Mouse (Mus musculus): Measurements from ENCODE around the gene Slc25a39.
"Not testable (repeated sequence)": the region's sequence is repeated elsewhere in the genome, so short reads cannot be mapped to it uniquely, and the experiment has no call there.

Gene Slc25a39

DNA sequence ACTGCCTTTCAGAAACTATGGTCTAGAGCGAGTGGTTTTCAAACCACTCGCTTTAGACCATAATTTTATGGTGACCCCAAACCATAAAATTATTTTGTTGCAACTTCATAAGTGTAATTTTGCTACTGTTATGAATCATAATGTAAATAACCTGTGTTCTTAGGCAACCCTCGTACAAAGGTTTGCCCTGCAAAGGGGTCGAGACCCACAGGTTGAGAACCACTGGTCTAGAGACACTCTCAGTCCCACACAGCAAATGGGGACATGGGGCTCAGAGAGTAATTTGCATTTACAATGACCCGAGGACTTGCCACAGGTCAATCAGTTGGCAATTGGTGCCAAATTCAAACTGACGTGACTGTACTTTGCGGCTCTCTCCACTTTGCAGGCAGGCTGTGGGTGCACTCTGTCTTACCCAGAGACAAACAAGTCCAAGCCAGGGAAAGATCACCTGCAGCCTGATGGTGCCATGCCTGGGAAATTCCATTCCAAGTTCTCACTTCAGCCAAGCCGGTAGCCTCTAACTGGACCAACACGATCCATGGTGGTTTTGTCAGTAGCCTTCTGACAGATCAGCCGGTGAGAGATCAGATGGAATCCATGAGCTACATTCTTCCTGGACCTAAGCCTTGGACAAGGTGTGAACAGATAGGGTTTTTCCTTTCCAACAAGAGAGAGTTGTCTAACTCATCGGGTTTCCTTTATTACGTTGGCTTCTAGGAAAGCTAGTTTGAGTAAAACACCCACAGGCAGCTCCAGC, 35.6 kb downstream of the Slc25a39 start:
- no peak for DNase-seq (ENCODE audit: low read depth, low spot score)

DNA sequence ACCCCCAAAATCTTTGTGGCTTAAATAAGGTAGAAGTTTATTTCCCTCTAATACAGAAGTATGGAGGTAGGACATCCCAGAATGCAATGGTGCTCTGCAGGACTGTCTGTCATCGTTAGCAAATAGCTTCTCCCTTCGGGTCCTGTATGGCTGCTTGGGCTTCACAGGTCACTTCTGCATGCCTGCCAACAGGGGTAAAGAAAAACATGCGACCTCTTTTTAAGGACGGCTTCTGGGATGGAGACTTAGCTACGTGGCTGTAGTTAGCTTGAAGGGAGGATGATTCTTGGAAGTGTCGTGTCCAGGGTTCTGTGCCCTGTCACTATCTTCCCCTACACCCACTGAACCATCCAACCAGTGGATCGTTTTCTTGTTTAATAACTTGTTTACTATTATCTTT, 37.5 kb downstream of the Slc25a39 start:
- no peak for DNase-seq (ENCODE audit: low read depth, low spot score)

DNA sequence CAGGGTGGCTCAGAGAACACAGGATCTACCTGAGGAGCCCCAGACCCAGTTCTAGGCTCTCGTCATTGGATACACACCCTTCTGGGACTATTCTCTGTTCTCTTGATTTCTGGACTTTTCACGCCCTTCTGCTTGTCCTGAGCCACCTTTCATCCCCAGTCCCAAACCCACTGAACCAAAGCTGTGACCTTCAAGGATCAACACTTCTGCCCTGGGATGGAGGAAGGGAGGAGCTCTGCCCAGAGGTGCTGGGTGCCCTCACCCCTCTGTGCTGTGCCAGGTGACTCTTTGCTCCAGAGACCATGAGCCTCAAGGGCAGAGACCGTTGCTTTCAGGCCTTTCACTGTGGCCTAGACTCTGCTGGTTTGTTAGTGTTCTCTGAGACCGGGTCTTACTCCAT, 38.5 kb downstream of the Slc25a39 start:
- no peak for DNase-seq (ENCODE audit: low read depth, low spot score)

DNA sequence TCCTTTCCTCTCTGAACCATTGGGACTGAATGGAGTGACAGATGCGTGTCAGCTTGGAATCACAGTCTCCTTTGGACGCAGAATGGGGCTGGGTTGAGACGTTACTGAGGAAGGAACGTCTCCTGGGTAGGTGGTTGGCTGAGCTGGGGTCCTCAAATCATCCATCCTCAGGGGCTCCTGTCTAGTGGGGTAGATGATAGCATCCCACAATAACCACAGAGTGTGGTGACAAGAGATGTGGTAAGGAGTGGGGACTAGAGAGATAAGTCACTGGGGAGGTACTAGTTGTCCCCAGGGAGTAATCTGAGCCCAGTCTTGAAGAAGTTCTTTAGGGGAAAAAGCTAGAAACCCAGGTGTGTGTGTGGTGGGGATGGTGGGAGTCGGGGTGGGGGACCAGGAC, 39.4 kb downstream of the Slc25a39 start:
- no peak for DNase-seq (ENCODE audit: low read depth, low spot score)

DNA sequence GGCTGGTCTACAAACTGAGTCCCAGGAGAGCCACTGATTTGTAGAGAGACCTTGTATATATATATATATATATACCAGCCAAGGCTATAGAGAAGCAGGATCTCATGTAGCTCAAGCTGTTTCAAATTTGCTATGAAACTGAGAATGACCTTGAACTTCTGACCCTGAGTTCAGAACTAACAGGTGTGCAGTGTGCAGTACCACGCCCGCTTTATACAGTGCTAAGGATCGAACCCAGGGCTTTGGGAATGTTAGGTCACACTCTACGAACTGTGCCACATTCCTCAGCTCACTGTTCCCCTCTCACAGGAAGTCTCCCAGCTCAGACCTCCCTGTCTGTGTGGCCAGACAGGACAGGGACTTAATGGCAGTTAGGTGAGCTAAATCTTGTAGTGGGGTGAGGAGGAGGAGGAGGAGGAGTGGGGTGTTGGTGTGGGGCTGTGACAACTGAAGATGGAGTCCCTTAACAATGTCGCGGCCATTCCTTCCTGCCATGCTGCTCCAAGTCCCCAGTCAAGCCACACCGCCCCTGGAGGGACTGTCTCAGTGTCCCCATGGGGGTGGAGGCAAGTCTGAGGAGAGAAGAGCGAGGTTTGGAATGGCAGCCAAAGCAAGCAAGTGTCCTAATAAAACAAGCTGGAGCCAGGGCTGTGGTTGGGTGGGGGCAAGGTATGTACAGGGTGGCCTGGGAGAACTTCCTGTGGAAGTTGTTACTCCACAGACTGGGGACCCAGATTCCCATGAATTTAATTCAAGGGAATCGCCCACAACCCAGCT, 40.1 kb downstream of the Slc25a39 start:
- no peak for DNase-seq (ENCODE audit: low read depth, low spot score)

DNA sequence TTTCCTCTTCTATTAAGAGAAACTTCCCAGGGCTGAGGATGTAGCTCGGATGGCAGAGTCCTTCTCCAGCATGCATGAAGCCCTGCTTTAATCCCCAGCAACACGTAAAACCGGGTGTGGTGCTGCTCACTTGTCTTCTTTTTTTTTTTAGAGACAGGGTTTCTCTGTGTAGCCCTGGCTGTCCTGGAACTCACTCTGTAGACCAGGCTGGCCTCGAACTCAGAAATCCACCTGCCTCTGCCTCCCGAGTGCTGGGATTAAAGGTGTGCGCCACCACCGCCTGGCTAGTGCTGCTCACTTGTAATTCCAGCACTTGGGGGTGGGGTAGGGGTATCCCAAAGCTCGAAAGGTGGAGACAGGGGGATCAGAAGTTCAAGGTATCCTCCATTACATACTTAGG, 41.6 kb downstream of the Slc25a39 start, which contains the start of gene Slc4a1:
TSS of gene Slc4a1 (minus strand) at position 101 of the 400 bp plus-strand sequence.
- DNase-seq (ENCODE audit: low read depth, low spot score) = not testable (repeated sequence)

DNA sequence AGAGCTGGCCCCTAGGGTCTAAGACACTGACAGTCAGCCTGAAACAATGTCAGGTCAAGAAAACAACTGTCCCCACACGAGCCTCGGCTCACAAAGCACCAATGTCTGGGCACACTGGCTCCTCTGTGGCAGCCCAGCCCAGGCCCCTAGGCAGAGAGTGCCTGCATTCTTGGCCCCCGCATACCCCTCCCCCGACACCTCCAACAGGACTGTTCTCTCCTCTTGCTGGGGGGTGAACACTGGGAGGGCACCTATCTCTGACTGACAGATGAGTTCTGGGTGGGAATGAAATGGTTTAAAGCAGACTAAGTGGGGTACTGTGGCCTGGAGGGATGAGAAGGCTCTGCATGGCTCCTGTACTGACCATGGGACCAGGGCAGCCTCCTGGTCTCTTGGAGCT, 42.0 kb downstream of the Slc25a39 start:
- DNase-seq (ENCODE audit: low read depth, low spot score) = no peak

DNA sequence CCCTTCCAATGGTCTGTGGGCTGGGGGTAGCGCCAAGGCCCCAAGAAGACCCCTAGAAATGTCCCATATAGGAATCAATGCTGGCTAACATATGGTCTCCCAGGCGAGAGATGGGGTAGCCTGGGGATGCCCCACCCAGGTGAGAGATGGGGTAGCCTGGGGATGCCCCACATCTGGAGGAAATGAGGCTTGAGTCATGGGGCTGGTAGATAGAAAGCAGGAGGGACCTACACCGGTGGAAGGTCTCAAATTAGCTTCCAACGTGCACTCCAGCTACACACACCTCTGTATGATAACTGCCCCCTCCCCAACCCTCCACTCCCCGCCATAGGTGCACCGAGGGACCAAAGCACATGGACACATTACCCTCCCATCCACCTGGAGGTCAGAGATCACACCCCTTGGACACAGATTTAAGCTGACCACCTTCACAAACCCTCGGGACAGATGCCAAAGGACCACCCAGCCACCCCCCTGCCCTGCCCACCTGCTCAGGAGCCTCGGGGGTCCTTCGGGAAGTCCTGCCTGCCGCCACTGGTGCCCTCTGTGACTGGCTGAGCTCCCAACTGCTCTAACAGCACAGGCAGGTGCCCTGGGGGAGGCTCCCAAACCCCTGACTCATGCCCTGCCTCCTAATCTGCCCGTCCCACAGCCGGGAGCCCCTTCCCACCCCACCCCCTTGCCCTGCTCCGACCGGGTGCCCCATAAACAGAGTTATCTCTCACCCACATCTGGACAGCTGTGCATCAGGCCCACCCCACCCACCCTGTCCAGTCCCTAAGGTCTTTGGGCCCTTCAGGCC, 43.0 kb downstream of the Slc25a39 start:
- no peak for DNase-seq (ENCODE audit: low read depth, low spot score)

DNA sequence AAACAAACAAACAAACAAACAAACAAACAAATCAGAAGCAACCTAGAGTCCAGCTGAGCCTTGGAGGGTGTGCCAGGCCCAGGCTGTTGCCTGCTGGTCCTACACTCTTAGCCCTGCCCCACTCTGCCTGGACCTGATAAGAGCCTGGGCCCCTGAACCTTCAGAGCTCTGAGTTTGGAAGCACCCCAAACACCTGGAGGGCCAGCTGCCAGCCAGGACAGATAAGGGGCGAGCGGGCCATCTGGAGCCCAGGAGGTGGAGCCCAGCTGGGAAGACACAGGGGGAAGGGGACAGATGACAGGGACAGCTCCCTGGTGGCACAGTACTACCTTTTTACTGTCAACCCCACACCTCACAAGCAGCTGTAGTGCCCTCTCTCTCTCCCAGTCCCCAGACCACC, 44.1 kb downstream of the Slc25a39 start:
- DNase-seq (ENCODE audit: low read depth, low spot score) = no peak

DNA sequence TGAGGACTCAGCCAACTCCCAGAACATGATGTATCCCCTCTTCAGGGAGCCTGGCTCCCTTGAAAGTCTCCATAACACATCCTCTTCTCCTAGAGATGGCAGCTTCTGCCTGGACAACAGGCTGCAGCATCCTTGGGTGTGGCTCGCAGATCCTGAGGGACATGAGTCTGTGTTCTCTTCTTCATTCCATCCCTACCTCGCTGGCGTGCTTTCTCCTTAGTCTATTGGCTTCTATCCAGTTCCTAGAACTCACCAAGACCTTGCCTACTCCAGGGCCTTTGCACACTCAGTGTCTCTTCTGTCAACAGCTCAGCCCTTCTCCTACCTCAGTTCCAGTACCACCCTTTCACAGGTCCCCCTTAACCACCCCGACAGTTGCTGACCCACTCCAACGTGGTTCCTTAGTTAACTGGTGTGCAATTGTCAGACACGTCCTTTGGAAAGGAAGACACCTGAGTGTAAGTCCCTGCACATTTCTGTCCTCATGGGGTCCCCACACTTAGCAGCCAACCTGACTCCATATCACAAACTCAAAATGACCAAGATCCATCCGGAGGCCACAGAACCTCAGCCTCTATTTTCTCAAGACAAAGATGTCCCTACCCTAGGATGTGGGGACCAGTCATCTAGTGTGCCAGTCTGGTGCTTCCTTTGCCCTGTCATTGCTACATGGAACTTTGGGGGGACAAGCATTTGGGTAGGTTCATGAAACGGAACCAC, 45.8 kb downstream of the Slc25a39 start:
- no peak for DNase-seq (ENCODE audit: low read depth, low spot score)

DNA sequence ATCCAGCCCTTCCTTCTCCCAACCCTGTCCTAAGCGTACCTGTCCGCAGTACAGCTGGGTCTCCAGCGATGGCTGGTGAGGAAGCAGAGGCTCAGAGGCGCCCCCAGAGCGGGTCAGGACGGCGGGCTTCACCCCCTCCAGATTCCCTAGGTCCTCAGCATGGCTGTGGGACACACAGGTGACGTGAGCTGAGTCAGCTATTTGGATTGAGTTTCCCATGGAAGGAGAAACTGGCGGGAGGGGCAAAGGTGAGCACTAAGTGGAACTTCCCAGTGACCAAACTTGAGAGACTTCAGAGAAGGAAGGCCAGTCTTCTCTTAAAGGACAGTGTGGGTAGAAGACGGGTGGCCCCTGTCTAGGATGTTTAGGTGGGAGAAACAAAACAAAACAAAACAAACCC, 49.4 kb downstream of the Slc25a39 start:
- no peak for DNase-seq (ENCODE audit: low read depth, low spot score)

DNA sequence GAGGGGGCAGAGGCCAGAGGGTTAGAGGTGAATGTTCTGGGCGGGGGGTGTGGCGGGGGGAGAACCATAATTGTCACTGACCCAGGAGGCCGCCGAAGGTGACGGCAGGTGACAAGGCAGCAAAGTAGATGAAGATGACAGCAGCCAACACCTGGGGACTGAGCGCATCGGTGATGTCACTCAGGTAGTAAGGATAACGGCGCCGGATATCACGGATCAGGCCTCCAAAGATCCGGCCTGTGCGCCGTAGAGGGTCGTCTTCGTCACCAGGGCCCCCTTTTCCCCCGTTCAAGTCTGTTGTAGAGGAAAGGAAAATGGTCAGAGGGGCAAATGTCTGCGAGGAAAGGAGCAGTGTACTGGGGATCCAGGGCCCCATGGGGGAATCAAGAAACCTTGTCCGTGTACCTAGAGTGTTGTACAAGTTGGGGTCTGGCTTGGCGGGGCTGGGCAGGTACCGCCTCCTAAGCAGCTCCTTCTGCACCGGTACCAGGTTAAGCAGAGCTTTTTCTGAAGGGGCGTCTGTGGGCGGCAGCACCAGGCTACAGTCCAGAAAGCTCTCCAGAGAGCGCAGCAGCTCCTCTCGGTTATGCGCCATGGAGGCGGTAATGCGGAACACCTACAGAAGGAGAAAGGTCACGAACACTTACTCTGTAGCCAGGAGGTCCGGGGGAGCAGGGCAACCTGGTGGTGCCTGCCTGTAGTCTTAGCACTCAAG, 51.0 kb downstream of the Slc25a39 start:
- no peak for DNase-seq (ENCODE audit: low read depth, low spot score)

DNA sequence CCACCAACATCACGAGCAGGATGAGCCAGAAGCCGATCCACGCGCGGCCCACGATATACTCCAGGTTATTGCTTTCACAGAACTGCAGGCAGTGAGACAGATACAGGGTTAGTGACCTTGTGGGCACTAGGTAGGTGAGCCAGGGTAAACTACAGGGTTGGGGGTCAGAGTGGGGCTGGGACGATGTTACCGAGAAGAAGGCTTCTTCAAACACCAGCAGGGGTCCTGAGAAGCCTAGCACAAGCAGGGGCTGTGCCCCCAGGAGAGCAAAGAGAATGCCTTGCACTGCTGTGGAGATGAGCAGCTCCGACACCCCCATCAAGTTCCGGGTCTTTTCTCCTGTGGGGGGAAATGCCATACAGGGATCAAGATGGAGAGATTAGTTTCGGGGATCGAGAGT, 51.6 kb downstream of the Slc25a39 start:
- DNase-seq (ENCODE audit: low read depth, low spot score) = no peak

DNA sequence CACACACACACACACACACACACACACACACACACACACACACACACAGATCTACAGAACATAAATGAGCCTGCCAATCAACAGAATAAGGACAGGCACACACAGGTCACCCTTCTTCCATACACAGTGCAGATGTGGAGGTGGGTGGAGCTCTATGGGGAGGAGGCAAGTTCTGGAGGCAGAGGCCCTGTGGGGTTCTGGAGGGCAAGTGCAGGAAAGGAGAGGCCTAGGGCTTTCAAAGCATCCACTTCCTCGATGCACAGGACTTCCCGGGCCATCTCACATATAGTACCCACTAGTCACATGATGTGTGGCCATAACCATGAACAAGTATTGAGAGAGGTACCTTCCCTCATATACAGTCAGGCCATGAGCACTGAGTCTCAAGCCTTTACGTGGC, 52.2 kb downstream of the Slc25a39 start:
- no peak for DNase-seq (ENCODE audit: low read depth, low spot score)

DNA sequence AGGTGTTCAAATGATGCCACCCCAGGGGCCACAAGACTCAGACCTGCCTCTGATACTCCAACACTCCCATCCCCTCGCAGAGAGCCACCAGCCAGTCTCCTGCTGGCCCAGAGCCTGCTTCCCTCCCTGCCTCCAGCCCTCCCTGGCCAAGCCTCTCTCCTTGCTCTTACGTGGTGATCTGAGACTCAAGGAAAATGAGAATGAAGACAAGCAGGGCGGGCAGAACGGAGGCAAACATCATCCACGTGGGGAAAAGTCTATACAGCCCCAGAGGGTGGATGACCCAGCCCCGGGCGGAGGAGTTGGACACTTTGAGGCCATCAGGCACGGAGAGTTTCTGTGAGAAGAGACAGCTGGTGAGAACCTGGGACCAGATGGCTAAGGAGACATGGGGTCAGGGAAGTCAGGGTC, 54.7 kb downstream of the Slc25a39 start:
- no peak for DNase-seq (ENCODE audit: low read depth, low spot score)

Data from mesoderm, embryonic 11.5 days (tissue).